Mouse (Mus musculus) kidney, postnatal 36 days (tissue): ENCODE measurements around the gene Fmnl3.

Source experiments
- DNase-seq, 2 experiments: peaks; one replicate each; pipeline ENCODE4 v3.0.0; 2021 to 2022; ENCODE audit warnings: mixed read lengths in 2 of 2

Fmnl3 gene

GRCm38 (mm10) chr15:99342194-99342981 is 27.9 kb downstream of the Fmnl3 start:
- no peak for DNase-seq

GRCm38 (mm10) chr15:99341102-99341501 is 29.2 kb downstream of the Fmnl3 start:
- no peak for DNase-seq

GRCm38 (mm10) chr15:99339669-99340068 is 30.6 kb downstream of the Fmnl3 start:
- no peak for DNase-seq

- DNase-seq, result no peak
These were observed 31.4 kb downstream of the Fmnl3 start for GRCm38 (mm10) chr15:99338916-99339315.

- DNase-seq, result no peak
These were observed 34.4 kb downstream of the Fmnl3 start for GRCm38 (mm10) chr15:99335801-99336320.

- DNase-seq, result no peak
These were observed 35.8 kb downstream of the Fmnl3 start for GRCm38 (mm10) chr15:99334500-99334899.

GRCm38 (mm10) chr15:99333676-99334065 is 36.6 kb downstream of the Fmnl3 start:
- peak; percentile 60 to 73 for DNase-seq

- peak; percentile 78 to 92 for DNase-seq
These were observed 37.2 kb downstream of the Fmnl3 start for GRCm38 (mm10) chr15:99332921-99333675.

- DNase-seq, result no peak
These were observed 38.2 kb downstream of the Fmnl3 start for GRCm38 (mm10) chr15:99332111-99332510.

- DNase-seq, result no peak
These were observed 38.9 kb downstream of the Fmnl3 start for GRCm38 (mm10) chr15:99331341-99331740.

- DNase-seq, result no peak
These were observed 40.0 kb downstream of the Fmnl3 start for GRCm38 (mm10) chr15:99330324-99330723.

GRCm38 (mm10) chr15:99328011-99328410 is 42.3 kb downstream of the Fmnl3 start:
- no peak for DNase-seq

- peak; percentile 43 to 76 for DNase-seq
These were observed 43.3 kb downstream of the Fmnl3 start for GRCm38 (mm10) chr15:99326959-99327358.

- peak; percentile 56 to 74 for DNase-seq
These were observed 43.9 kb downstream of the Fmnl3 start for GRCm38 (mm10) chr15:99326407-99326806.

GRCm38 (mm10) chr15:99325598-99325997 is 44.7 kb downstream of the Fmnl3 start:
- DNase-seq, result peak in 1 of 2 experiments; percentile 58

- peak in 1 of 2 experiments; percentile 17 for DNase-seq
These were observed 46.1 kb downstream of the Fmnl3 start for GRCm38 (mm10) chr15:99324151-99324550.

- no peak for DNase-seq
These were observed 49.3 kb downstream of the Fmnl3 start for GRCm38 (mm10) chr15:99320978-99321377.

- DNase-seq, result peak in 1 of 2 experiments; percentile 10
These were observed 50.1 kb downstream of the Fmnl3 start for GRCm38 (mm10) chr15:99320168-99320674.

- DNase-seq, result peak; percentile 61 to 63
These were observed 50.8 kb downstream of the Fmnl3 start for GRCm38 (mm10) chr15:99319411-99319871.

GRCm38 (mm10) chr15:99318861-99319410 is 51.3 kb downstream of the Fmnl3 start:
- peak; percentile 40 to 63 for DNase-seq

- DNase-seq, result no peak
These were observed 52.2 kb downstream of the Fmnl3 start for GRCm38 (mm10) chr15:99318071-99318470.

- DNase-seq, result peak; percentile 69 to 84
These were observed 53.0 kb downstream of the Fmnl3 start for GRCm38 (mm10) chr15:99317267-99317651.
